Mouse (Mus musculus): ENCODE results near the gene Usp2. TPM values are rescaled to one million over a fixed set of nuclear protein-coding genes. Genes with fewer than 3 reads are reported as not detected.

The Usp2 gene
- polyA plus RNA-seq, 1 experiment: 597 TPM

- Histone ChIP-seq H3K27me3 (ENCODE audit: control insufficient read depth, insufficient read depth, low read length) (no peaks in the 10 kb centered on the region), H3K36me3 (ENCODE audit: control insufficient read depth, insufficient read depth, low read length) (no peaks in the 10 kb centered on the region), H3K4me3 (ENCODE audit: control insufficient read depth, low read depth, low read length) (no peak overlapping the region), H3K4me1 (ENCODE audit: control insufficient read depth, insufficient read depth, low read length) (no peaks in the 10 kb centered on the region), H3K27ac (ENCODE audit: control insufficient read depth, insufficient read depth, low read depth, low read length) (no peak overlapping the region)
- TF ChIP-seq CTCF (IDR thresholded peaks at IDR 0.05; ENCODE audit: control insufficient read depth, insufficient read depth, insufficient replicate concordance, low read depth, low read length) (no peak), POLR2A (IDR thresholded peaks at IDR 0.05; ENCODE audit: control insufficient read depth, low read depth, low read length) (no peak)
These were observed 35.7 kb upstream of the Usp2 start for GRCm38 (mm10) chr9:44031079-44031478.

GRCm38 (mm10) chr9:44031946-44032345 is 34.9 kb upstream of the Usp2 start:
- no peak overlapping the region for H3K4me3 ChIP-seq (ENCODE audit: control insufficient read depth, low read depth, low read length)
- H3K27me3 ChIP-seq (ENCODE audit: control insufficient read depth, insufficient read depth, low read length): no peaks in the 10 kb centered on the region
- H3K27ac ChIP-seq (ENCODE audit: control insufficient read depth, insufficient read depth, low read depth, low read length): no peak overlapping the region
- TF ChIP-seq CTCF (IDR thresholded peaks at IDR 0.05; ENCODE audit: control insufficient read depth, insufficient read depth, insufficient replicate concordance, low read depth, low read length): no peak
- no peak for TF ChIP-seq POLR2A (IDR thresholded peaks at IDR 0.05; ENCODE audit: control insufficient read depth, low read depth, low read length)
- H3K36me3 ChIP-seq (ENCODE audit: control insufficient read depth, insufficient read depth, low read length): no peaks in the 10 kb centered on the region
- no peaks in the 10 kb centered on the region for H3K4me1 ChIP-seq (ENCODE audit: control insufficient read depth, insufficient read depth, low read length)

- TF ChIP-seq CTCF (IDR thresholded peaks at IDR 0.05; ENCODE audit: control insufficient read depth, insufficient read depth, insufficient replicate concordance, low read depth, low read length): no peak
- TF ChIP-seq POLR2A (IDR thresholded peaks at IDR 0.05; ENCODE audit: control insufficient read depth, low read depth, low read length): no peak
- no peaks in the 10 kb centered on the region for H3K27me3 ChIP-seq (ENCODE audit: control insufficient read depth, insufficient read depth, low read length)
- H3K27ac ChIP-seq (ENCODE audit: control insufficient read depth, insufficient read depth, low read depth, low read length): no peak overlapping the region
- H3K36me3 ChIP-seq (ENCODE audit: control insufficient read depth, insufficient read depth, low read length): no peaks in the 10 kb centered on the region
- H3K4me1 ChIP-seq (ENCODE audit: control insufficient read depth, insufficient read depth, low read length): no peaks in the 10 kb centered on the region
- H3K4me3 ChIP-seq (ENCODE audit: control insufficient read depth, low read depth, low read length): no peak overlapping the region
These were observed 33.5 kb upstream of the Usp2 start for GRCm38 (mm10) chr9:44033317-44033716.

GRCm38 (mm10) chr9:44033957-44034727 is 32.7 kb upstream of the Usp2 start:
- H3K4me1 ChIP-seq (ENCODE audit: control insufficient read depth, insufficient read depth, low read length): no peaks in the 10 kb centered on the region
- H3K27ac ChIP-seq (ENCODE audit: control insufficient read depth, insufficient read depth, low read depth, low read length): no peak overlapping the region
- H3K36me3 ChIP-seq (ENCODE audit: control insufficient read depth, insufficient read depth, low read length): no peaks in the 10 kb centered on the region
- no peak overlapping the region for H3K4me3 ChIP-seq (ENCODE audit: control insufficient read depth, low read depth, low read length)
- H3K27me3 ChIP-seq (ENCODE audit: control insufficient read depth, insufficient read depth, low read length): no peaks in the 10 kb centered on the region
- no peak for TF ChIP-seq CTCF (IDR thresholded peaks at IDR 0.05; ENCODE audit: control insufficient read depth, insufficient read depth, insufficient replicate concordance, low read depth, low read length)
- no peak for TF ChIP-seq POLR2A (IDR thresholded peaks at IDR 0.05; ENCODE audit: control insufficient read depth, low read depth, low read length)

GRCm38 (mm10) chr9:44037106-44037505 is 29.7 kb upstream of the Usp2 start:
- Histone ChIP-seq H3K27me3 (ENCODE audit: control insufficient read depth, insufficient read depth, low read length) (no peaks in the 10 kb centered on the region), H3K4me3 (ENCODE audit: control insufficient read depth, low read depth, low read length) (no peak overlapping the region), H3K27ac (ENCODE audit: control insufficient read depth, insufficient read depth, low read depth, low read length) (no peak overlapping the region), H3K36me3 (ENCODE audit: control insufficient read depth, insufficient read depth, low read length) (no peaks in the 10 kb centered on the region), H3K4me1 (ENCODE audit: control insufficient read depth, insufficient read depth, low read length) (no peaks in the 10 kb centered on the region)
- TF ChIP-seq CTCF (IDR thresholded peaks at IDR 0.05; ENCODE audit: control insufficient read depth, insufficient read depth, insufficient replicate concordance, low read depth, low read length) (no peak), POLR2A (IDR thresholded peaks at IDR 0.05; ENCODE audit: control insufficient read depth, low read depth, low read length) (no peak)

GRCm38 (mm10) chr9:44041511-44042395 is 25.1 kb upstream of the Usp2 start:
- TF ChIP-seq POLR2A (IDR thresholded peaks at IDR 0.05; ENCODE audit: control insufficient read depth, low read depth, low read length): no peak
- no peak for TF ChIP-seq CTCF (IDR thresholded peaks at IDR 0.05; ENCODE audit: control insufficient read depth, insufficient read depth, insufficient replicate concordance, low read depth, low read length)
- H3K27me3 ChIP-seq (ENCODE audit: control insufficient read depth, insufficient read depth, low read length): no peaks in the 10 kb centered on the region
- peaks cover 8% of the 10 kb centered on the region for H3K4me1 ChIP-seq (ENCODE audit: control insufficient read depth, insufficient read depth, low read length)
- no peak overlapping the region for H3K27ac ChIP-seq (ENCODE audit: control insufficient read depth, insufficient read depth, low read depth, low read length)
- H3K36me3 ChIP-seq (ENCODE audit: control insufficient read depth, insufficient read depth, low read length): no peaks in the 10 kb centered on the region
- H3K4me3 ChIP-seq (ENCODE audit: control insufficient read depth, low read depth, low read length): no peak overlapping the region

- Histone ChIP-seq H3K4me1 (ENCODE audit: control insufficient read depth, insufficient read depth, low read length) (peaks cover 8% of the 10 kb centered on the region), H3K4me3 (ENCODE audit: control insufficient read depth, low read depth, low read length) (no peak overlapping the region), H3K27ac (ENCODE audit: control insufficient read depth, insufficient read depth, low read depth, low read length) (no peak overlapping the region), H3K36me3 (ENCODE audit: control insufficient read depth, insufficient read depth, low read length) (no peaks in the 10 kb centered on the region), H3K27me3 (ENCODE audit: control insufficient read depth, insufficient read depth, low read length) (no peaks in the 10 kb centered on the region)
- TF ChIP-seq CTCF (IDR thresholded peaks at IDR 0.05; ENCODE audit: control insufficient read depth, insufficient read depth, insufficient replicate concordance, low read depth, low read length) (no peak), POLR2A (IDR thresholded peaks at IDR 0.05; ENCODE audit: control insufficient read depth, low read depth, low read length) (no peak)
These were observed 24.5 kb upstream of the Usp2 start for GRCm38 (mm10) chr9:44042396-44042680.
